Mouse (Mus musculus) naive thymus-derived CD4-positive, alpha-beta T cell, adult 2 months (primary cell): ENCODE results near the gene Nol4l.

ENCODE experiments used
- DNase-seq: peaks from one replicate; pipeline ENCODE4 v3.0.0-alpha.2; 2011; ENCODE audit warnings: low read depth

Nol4l gene

DNA sequence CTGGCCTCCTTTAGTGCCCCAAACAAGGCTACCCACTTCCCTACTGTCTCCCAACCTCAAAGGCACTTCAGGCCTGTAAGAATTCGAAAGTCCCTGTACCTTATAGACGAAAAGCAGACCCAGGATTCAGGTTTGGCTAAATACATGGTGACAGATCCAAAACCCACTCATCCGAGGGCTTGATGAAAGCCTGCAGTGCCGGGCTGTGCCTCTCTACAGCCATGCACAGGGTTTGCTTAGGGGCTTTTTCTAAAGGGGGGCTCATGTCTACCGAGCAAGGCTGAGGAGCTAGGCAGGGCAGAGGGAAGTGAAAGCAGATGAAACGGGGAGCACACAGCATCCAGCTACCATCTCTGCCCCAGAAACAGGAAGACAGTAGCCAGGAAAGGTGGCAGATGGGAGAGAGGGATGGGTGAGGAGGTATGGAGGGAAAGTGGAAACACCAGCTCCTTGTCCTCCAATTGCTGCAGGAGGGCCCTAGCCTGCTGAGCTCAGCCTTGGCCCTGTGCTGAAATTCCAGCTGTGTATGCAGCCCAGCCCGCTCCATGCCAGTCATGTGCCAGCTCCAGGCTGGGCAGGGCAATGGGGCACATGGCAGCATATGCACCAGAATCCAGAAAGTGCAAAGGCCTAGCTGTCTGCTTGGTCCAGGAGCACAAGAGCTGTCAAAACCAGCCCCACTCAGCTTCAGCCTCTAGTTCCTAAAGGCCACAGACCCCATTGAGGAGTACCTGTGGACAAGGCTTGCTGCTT, 48.5 kb downstream of the Nol4l start:
- DNase-seq: no peak

DNA sequence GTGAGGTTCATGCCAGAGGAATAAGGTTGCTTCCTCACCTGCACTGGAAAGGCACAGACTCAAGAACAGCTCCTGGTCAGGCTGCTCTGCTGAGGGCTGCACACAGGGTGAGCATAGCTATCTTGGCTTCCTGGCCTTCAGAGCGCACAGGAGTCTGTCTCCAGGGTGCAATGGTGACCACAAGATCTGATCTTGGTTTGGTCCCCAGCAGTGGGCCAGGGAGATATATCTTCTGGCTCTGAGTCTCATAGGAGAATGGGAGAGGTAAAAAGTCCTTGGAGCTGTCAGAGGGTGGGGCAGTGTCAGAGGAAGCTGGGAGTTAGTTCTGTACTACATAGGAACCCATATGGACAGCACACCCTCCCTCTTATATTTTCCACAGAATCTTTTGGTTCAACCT, 50.3 kb downstream of the Nol4l start:
- DNase-seq: no peak

DNA sequence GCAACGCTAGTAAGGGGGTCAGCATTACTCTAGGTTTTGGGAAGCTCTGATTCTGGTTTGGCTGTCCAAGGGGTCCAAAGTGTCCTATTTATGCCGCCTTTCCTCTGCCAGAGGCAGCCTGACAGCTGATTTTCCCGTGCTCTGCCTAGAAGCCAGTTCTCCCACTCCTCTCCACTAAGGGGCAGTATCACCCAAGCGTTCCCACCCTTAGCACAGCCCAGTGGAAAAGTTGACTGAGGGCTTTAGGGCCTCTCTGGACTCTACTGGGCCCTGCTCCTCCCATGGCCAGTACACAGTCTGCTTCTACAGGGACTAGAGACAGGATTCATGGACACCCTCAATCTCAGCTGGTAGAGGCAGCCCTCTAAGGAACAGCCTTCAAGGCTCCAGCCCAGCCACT, 51.2 kb downstream of the Nol4l start:
- peak; percentile 76 for DNase-seq

DNA sequence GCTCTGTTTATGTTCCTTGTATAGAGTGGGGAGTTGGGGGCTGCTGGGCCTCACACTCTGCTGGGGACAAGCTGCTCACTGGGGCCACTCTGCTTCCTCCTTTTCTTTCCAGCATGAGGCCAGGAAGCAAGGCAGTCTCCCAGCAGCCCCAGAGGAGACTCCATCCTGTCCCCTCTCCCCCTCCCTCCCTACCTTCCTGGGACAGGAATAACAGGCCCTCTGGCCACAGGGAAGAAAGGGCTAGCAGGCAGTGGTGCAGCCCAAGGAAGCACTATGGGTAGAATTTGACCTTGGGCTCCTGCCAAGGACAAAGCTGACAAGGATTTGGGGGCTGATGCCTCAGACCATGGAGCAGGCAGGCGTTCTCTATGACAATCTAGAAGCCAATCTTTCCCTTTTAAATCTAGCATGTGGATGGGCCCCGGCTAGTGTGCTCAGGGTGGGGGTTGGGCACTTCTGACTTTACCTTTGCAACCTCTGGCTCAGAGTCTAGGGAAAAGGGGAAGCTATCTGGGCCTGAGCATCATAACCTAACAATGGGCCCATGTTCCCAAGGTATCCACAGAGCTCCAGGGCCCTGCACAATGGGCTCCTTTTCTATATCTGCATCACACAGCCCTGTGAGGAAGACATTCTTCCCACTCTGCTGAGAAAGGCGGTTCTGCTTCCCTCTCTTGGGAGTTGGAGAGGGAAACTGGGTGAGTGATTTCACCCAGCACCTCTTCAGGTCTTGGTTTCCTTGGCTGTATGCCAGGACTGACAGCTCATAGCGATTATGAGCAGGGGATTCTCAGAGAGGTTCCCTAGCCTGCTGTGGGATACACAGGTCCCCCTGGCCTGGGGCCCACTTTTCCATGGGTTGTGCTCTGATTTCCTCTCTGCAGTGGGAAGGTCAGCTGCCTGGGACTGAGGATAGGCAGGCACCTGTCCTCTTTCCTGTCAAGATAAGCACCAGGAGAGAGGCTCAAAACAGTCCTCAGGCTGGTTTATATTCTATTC, 54.4 kb downstream of the Nol4l start:
- DNase-seq: no peak

DNA sequence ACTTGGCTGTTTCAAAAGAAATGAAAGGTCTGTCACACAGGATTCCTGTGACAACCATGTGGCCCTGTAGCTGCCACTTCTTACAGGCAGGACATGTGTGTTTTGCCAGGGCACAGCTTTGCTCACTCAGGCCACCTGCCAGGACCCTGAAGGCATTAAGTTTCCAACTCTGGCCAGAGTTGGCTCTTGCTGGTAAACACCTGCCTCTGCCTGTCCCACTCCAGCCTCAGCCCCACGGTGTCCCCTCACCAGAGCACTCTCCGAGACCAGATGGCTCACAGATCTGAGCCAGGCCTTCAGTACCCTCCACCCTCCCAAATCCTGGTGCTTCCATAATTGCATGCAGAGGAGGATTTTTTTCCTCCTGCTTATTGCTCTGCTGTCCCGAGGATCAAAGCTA, 58.8 kb downstream of the Nol4l start:
- no peak for DNase-seq

DNA sequence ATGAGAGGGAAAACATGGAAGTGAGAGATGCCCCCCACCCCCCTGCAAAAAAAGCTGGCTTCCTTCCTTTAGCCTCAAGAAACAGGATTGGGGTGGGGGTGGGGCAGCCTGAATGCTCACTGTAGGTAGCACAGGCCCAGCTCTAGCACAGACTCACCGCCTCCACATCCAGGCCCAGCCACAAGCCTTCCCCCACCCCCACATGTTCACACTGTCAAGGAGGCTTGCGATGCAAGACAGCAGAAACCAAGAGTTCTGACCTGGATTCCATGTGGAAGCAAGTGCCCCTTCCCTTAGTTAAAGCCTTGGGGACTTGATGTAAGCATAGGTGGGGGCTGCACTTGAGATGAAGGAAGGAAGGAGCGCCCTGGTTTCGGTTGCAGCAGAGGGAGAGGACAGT, 60.0 kb downstream of the Nol4l start:
- DNase-seq: no peak

DNA sequence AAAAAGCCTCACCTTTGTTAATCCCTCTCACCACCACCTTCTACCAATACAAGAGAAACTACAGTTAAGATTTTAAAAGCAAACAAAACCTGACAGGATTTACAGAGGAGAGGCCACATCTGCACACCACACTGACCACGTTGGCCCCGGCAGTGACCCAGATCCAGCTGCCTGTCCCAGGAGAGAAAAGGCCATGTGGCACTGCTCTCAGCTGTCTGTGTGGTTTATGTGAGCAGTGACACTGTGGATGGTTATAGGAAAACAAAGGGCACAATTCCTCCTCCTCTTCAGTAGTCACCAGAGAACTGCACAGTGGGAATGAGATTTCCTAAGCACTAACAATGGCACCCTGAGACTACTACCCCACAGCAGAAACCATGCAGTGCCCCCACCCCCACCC, 60.5 kb downstream of the Nol4l start:
- DNase-seq: no peak

DNA sequence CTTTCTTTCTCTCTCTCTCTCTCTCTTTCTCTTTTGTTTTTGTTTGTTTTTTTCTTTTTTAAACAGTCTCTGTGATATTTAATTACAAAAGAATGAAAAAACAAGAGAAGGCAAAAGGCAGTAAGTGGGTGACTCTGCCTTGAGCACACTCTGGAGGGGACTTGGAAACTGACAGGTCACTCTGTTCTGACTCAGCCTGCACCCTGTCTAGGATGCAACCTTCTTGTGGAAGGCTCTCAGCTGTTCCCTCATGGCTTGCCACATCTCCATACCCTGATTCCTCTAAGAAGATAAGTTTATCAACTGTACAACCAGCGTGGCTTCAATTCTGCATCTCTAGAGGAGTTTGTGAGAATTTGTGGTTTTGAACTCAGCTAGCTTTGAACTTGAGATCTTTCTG, 62.4 kb downstream of the Nol4l start:
- no peak for DNase-seq

DNA sequence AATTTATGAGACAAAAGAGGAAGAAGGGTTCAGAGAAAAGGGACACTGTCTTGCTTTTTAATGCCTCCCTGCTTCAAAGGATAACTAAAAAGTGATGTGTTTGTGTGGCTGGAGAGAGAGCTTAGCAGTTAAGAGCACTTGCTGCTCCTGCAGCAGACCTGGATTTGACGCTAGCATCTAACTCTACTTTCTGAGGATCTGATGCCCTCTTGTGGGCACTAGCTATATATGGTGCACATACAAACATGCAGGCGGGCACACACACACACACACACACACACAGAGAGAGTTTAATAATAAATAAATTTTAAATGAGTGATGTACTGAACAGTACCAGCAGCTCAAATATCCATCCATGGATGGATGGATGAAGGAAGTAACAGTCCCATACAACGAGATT, 66.5 kb downstream of the Nol4l start:
- no peak for DNase-seq

DNA sequence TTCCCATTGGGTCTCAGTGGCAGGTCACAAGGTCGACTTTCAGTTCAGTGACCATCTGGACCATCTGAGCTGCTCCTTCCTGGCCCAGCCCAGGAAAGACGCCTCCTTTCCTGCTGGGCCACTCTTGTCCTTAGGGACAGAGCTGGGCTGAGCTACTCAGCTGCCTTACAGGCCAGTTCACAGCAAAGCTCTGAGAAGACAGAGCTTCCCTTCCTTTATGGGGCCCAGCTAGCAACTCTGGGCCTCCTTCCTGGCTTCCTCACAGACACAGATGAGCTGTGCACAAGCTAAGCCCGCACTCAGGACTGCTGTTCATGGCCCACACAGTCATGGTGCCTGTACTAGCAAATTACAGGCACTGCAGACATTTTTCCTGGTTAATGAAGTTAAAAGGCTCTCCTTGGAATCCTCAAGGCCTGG, 71.7 kb downstream of the Nol4l start:
- DNase-seq: no peak

DNA sequence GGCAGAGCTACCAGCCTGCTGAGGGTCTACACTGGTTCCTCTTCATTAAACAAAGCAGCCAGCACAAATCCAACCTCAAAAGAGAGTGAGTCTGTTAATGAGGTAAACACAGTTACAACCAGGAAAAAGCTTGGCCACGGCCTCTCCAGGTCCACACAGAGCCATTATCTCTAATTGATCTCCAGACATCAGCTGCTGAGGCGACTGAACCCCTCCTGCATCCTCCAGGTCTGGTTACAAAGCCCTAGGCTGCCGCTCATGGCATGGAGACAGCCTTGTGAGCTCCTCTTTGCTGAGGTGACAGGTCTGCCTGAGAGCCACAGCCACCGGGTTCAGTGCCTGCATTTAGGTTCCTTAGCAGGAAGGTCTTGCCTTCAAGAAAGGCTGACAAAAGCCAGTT, 72.3 kb downstream of the Nol4l start:
- no peak for DNase-seq

DNA sequence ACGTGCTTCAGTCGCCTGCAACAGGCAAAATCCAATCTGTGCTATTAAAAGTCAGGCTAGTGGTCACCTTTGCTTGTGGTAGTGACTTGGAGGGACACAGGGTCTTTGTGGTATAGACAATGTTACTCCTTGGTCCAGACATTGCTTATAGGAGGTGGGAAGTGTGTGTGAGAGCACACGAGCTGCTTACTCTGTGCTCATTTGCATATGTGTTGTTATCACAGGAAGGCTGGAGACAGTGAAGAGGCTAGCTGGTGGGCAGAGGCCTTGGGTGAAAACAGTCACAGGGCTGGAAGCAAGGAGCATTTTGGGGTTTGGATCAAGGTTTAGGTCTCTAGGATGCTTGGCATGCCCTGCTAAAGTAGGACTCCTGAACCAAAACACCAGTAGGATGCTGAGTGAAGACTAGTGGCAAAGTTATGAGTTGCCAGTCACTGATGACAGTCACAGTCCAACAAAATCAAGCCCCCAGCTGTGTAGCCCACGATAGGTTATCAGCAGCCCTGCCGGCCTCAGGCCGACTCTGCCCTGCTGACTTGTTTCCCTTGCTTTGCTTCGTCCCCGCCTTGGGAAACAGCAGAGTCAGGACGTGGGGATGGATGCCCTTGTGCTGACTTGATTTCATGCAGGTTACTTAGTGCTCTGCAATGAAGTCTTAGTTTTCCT, 74.8 kb downstream of the Nol4l start:
- DNase-seq: no peak

DNA sequence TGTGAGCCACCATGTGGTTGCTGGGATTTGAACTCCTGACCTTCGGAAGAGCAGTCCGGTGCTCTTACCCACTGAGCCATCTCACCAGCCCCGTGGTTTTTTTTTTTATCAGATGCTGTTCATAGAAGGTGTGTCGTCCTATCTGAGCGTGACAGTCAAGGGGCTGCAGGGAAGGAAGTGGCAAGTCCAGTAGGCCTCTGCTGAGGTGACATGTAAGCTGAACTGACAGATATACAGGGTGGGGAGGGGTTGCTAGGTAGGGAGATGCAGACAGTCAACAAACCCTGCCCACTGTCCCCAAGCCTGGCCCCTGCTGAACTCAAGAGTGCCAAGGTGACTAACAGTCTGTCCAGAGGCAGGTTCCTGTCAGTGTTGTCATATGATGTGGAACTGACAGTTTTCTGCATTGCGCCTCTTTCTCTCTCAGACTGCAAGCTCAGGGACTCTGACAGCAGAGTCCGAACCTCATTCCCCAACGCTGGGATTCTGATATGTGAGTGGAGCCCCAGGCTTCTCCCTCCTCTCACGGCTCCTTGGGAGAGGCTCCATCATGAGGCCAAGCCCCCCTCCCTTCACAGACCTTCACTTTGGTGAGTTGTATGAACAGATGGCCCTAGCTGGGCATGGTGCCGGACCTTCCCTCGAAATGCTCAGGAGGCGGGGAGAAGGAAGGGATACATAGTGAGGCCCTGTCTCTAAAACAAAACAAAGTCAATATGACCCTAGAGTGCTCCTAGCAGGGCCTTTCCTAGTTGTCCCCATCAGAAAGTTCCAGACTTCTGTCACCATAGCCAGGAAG, 75.6 kb downstream of the Nol4l start:
- DNase-seq: no peak

DNA sequence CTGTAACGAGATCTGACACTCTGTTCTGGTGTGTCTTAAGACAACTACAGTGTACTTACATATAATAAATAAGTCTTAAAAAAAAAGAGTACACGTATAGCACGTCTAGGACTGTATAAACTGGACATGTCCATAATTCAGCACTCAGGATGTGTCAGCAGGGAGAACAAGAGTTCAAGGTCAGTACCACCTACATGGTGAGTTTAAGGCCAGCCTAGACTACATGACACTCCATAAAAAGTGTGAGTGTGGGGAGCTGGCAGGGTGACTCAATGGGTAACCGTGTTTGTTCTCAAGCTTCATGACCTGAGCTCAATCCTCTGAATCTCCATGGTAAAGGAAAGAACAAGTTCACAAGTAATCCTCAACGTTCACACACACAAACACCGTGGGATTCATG, 81.3 kb downstream of the Nol4l start:
- DNase-seq: no peak

DNA sequence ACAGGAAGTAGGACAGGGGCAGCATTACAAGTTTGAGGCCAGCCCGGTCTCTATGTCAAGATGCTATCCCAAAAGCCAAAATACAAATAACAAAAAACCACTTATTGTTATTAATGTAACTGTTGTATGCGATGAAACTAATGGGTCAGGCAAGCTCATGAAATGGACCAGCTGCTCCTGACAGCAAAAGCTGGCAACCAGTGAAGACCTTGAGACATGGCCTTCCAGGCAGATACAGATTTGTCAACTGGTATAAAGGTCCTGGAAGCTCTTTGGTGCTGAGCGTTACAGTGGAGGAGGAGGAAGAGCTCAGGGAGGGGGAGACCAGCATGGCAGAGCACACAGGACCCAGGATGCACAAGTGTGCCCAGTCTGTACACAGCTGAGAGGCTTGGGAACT, 82.1 kb downstream of the Nol4l start:
- no peak for DNase-seq

DNA sequence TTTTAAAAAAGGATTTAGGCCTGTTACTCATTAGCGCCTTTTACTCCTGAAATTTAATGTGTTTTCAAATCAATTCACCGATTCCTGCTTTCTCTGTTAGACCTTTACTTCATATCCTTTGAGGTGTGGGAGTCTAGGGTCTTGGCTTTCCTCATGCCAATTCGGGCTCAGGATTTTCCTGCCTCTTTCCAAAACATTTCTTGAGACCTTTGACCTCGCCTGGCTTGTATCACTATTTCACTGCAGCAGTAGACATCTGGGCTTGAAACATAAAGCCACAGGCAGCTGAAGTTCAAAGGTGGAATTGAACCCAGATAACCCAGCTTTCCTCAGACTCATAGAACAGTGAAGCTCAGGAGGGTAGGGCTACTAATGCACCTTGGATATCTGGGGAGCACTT, 83.3 kb downstream of the Nol4l start:
- DNase-seq: no peak

DNA sequence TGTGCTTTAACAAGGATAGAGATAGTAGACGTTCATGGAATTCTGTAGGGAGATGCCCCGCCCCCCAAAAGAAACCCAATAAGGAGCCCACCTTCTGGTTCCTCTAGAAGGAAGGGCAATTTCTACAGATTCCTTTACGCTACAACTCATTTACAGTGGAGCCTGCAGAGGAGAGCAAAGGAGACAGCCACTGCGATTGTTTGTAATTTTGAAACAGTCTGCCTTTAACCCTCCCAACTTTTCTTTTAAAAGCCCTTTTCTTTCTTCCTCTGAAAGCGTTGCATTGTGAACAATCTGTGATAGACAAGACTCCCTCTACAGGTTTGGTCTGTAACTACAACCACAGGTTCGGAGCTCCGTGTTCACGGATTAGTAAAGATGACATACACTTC, 83.8 kb downstream of the Nol4l start:
- DNase-seq: peak; percentile 85

DNA sequence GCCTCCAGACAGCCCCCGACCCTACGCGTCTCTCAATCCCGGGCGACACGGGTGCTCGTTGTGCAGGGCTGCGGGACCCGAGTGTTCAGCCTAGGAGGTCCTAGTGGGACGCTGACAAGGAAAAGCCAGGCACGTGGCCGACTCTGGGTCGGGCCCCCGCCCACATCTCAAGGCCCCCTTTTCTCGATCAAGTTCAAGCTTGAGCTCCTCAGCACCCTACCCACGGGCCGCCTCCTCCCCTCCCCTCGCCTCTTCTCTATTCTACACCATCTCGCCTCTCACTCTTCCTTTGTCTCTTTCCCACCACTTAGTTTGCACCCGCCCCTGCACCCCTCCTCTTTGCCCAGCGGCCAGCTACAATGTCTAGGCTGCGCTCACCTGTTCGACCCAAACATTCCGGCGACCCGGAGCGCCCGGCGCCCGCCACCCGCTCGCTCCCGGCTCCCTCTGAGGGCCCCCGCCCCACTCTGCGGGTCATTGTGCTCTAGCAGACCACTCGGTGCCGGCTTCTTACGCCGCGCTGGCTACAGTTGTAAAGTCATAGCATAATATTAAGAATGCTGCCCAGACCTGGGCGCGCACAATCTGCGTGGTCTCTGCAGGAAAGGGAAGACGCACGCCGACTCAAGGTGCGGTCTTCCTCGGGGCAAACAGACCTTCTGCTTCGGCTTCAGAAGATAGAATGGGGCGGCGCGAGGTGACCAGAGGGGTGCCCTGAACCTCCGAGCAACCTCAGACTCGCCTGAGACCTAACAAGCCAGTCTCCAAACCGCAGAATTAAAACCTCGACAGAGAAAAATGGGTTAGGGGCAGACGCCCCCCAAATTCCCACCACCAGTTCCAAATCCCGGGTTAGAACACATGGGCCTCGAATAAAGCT, 84.4 kb downstream of the Nol4l start:
- peak; percentile 34 for DNase-seq

DNA sequence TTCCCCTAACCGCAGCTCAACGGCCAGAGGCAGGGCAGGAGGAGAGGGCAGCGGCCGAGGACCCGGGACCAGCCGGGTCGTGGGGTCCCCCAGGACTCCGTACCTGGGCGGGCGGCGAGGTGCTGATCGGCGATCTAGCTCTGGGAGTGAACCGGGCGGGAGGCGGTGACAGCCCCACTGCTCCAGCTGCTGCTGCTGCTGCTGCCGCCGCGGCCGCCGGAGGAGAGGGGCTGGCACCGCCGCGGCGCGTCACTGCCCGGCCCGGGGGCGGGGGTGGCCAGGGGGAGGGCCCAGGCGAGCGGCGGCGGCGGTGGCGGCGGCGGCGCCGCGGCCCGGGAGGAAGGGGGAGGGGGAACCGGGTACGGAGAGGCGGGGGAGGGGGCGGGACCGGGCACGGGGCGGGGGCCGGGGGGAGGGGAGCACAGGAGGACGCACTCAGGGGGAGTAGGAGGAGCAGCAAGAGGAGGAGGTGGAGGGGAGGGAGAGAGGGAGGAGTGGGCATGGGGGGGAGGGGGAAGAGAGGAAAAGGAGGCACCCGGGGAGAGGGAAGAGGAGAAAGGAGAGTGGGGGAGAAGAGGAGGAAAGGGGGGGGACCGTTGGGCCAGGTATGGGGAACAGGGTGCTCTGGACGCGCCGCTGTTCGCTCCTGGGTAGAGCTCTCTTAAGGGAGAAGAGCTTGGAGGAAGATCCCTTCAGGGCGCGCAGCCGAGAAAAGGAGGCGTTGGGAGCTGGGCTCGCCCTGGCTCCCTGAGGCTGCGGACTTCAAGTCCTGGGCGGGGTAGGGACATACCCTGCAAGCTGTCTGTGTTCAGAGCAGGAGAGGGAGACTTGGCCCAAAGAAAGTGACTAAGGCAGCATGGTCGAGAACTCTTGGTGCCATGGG, 85.3 kb downstream of the Nol4l start:
- peak; percentile 62 for DNase-seq
